Mouse (Mus musculus) right cerebral cortex, postnatal 14 days (tissue): Measurements from ENCODE around the gene Smtnl2.

Experiments
- DNase-seq: peaks from one replicate; pipeline ENCODE4 v3.0.0; 2022

Smtnl2 gene

DNA sequence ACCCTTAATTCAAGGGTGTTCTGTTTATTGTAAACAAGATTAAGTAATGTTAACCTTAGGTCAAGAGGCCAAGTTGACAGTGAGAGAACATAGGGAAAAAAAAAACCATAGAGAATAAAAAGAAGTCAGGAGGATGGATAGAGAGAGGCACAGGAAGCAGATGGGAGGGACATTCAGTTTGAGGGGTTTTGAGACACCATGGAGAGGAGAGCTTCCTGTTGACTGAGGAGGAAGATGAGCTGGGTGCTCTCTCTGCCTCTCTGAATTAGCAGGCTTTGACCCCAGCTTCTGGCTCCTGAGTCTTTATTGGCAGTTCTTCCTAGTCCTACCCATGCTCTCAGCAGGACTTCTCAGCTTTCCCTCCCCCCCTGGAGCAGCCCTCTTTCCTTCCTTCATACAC is 13.7 kb upstream of the Smtnl2 start:
- no peak for DNase-seq

- DNase-seq = no peak
Measured at GRCm38 (mm10) chr11:72423686-72424085, 12.2 kb upstream of the Smtnl2 start.

DNA sequence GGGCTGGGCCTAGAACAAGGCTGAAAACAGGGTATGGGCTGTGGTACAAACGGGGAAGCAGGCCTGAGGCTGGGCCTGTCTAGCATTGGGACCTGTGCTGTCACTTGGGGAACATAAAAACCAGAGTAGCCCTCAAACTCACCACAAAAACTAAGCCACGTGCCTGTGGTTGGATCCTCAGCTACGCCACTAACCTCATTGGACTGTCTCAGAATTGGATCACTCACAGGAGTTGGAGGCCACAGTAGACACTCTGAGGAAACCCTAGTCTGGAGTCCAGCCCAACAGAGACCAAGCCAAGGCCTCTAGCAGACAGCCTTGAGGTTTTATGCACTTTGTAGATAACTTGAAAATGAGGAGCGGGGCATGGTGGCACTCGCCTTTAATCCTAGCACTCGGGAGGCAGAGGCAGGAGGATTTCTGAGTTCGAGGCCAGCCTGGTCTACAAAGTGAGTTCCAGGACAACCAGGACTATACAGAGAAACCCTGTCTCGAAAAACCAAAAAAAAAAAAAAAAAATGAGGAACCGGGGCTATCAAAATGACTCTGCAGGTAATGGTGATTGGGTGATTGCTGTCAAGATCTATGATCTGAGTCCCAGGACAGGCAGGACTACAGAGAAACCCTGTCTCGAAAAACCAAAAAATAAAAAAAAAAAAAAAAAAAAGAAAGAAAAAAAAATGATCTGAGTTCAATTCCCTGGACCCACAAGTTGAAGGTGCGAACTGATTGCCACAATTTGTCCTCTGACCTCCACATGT is 10.2 kb upstream of the Smtnl2 start:
- DNase-seq = no peak

DNA sequence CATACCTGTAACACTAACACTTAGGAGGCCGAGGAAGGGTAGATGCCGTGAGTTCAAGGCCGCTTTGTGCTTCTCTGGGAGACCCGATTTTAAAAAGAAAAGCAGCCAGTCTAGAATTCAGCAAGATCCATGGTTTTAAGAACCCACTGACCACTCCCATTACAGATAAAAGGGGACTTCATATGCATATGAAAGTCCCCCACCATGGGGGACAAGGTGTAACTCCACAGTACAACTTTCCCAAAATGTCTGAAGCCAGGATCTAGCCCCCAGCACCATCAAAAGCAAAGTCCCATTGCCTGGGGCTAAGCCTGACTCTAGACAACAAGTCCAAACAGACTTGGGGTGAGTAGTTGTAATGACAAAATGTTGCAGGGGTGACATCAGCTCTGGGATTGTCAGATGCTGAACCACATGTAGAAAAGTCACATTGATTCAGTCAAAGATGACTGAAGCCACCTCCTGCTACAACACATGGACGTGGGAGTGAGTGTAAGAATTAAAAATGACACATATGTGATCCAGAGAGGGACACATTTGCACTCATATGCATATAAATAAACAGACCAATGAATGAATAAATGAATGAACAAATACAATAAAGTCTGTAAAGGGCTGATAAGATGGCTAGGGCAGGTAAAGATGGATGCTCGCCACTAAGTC is 9.1 kb upstream of the Smtnl2 start:
- no peak for DNase-seq

- no peak for DNase-seq
Measured at GRCm38 (mm10) chr11:72419006-72419405, 7.5 kb upstream of the Smtnl2 start.

DNA sequence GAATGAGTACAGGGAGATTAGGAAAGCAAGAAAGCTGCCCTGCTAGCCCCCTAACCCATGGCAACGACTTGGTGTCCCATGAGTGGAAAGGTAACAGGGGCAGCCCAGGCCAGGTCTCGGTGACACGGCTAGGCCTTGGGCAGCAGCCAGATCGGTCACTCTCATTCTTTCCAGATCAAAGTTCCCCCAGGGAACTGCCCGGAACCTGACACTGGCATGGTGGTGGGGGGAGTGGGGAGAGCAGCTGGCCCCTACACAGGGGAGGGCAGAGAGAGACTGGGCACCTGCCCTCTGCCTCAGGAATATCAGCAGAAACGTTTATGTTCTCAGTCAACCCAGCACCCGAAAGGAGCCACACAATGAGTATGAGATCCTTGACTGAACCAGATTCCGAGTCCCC is 6.7 kb upstream of the Smtnl2 start:
- DNase-seq = no peak

DNA sequence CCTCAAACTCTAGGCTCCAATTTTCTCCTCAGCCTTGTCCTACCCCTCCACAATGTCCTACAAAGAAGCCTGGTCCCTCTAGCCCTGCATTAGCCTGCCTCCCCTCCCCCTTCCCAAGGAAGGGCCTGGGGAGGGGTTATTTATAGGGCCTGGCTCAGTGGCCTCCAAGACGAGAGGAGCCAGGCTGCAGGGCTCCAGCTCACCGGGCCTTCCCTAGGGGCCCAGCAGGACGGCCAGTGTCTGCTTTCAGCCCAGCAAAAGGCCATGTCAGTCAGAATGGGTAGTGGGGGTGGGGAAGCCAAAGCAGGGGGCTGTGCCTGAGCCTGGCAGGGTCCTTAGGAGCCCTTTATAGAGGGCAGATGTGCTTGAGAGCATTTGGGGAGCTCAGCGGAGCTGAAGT is 5.9 kb upstream of the Smtnl2 start:
- DNase-seq = no peak

GRCm38 (mm10) chr11:72416666-72417065 is 5.2 kb upstream of the Smtnl2 start:
- no peak for DNase-seq

DNA sequence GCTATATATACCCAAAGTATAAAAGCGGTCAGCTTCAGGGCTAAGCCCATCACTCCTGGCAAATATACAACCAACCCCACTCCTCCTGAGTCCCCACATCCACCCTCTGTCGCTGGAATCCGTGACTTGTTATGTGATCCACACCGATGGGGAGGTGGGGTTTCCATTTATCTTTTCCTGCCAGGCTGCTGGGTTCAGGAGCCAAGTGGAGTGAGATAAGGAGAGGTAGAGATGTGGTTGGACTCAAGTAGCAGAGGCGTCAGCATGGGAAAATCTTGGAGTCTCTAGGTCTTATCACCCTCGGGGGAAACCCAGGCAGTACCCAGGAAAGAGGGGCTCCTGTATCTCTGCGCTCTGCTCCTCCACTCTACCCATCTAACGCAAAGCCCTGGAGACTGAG is 3.6 kb upstream of the Smtnl2 start:
- DNase-seq = no peak

- no peak for DNase-seq
Measured at GRCm38 (mm10) chr11:72413601-72414190, 2.2 kb upstream of the Smtnl2 start.

GRCm38 (mm10) chr11:72413016-72413415 is 1.5 kb upstream of the Smtnl2 start:
- no peak for DNase-seq

DNA sequence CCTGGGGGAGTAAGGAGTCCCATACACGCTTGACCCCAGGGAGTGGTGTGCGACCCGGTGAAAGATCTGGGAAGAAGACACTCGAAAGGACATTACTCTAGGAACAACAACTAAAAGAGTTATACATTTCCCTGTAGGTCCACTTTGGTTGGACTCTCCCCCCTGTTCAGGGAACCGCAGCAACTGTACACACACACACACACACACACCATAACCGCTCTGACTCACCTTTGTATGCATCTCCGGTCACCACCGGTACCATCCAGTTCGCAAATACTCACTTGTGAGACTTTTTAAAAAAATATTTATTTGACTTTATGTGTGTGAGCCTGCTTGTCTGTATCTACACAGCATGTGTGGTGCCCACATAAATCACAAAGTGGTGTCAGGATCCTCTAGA is 432 bp upstream of the Smtnl2 start:
- DNase-seq = no peak

DNA sequence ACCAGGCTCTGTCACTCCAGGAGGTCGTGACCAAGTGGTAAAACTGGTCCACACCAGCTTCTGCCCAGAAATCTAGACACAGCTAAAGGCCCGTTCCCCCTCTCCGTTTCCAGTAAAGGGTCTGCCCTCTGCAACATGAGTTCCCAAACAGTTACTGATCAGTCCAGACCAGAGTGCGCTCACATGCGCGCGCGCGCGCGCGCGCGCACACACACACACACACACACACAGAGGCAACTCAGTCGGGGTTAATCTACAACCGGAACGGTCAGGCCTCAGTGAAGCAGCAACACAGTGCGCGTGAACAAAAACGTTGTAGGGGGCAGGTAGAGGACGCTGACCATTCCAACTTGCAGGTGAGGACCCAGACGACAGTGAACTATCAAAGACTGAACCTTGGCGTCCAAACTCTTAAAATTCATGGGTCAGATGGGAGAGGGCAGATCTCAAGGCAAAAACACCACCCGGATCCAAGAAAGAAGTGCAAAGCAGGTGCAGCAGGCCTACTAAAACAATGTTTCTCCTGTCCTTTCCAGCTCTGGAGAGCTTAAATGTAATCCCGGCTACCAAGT is 906 bp downstream of the Smtnl2 start:
- DNase-seq = no peak

DNA sequence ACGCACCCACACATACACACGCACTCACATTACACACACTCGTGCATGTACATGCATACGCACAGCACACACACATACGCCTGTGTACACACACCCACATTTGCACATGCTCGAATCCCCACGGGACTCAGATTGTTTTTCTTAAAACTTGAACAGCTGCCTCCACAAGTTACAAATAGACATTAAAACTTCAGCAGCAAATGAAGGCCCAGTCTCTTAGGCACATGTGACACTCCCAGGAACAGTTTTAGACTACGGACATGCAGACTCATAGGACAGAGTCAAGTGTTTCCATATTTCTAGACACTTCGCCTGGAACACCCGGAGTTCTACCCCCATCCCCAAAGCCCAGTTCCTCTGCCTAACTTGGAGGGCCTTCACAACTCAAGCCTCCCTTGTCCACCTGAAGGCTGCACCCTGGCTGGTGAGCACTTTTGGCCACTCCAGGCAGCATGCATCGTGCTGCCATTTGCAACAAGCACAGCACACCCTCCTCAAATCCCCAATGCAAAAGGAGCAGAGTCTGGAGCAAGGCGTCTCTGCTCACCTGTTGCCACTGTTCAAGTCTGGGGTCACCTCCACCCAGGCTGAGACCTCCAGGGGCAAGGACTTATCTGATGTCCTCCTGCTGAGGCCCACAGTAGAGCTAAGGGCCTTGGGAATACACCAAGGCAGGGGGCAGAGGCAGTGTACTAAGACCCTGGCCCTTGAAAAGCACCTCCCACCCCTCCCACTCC is 1.7 kb downstream of the Smtnl2 start:
- no peak for DNase-seq

DNA sequence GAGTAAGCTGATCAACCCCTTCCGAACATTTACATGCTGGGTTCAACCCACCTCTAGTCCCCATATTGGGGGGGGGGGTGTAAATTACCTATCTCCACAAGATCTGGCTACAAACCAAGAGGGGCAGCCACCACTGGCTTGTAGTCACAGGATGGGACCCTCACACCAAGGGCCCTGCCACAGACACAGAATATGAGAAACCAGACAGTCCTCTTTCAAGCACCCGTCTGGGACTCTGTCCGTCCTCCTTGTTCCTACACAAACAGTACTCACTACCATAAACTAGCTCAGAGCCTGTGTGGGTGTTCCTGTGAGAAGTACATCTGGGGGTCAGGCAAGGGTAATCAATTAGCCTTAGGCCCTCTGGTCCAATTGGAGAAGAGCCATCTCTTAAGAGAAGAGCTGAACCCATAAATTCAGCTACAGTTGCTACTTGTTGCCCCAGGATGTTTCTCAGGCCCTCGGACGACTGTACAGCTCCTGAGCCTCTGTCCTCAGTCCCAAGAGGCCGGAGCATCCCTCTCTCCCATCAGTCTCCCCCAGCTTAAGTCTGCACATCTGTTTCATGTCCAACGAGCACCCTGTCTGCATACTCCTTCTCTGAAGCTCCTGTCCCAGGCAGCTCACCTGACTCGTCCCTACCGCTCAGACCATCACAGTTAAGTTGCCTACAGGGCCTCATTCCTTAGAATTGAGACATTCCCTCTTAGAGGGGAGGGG is 2.9 kb downstream of the Smtnl2 start:
- no peak for DNase-seq

- no peak for DNase-seq
Measured at GRCm38 (mm10) chr11:72407574-72407973, 3.9 kb downstream of the Smtnl2 start.

DNA sequence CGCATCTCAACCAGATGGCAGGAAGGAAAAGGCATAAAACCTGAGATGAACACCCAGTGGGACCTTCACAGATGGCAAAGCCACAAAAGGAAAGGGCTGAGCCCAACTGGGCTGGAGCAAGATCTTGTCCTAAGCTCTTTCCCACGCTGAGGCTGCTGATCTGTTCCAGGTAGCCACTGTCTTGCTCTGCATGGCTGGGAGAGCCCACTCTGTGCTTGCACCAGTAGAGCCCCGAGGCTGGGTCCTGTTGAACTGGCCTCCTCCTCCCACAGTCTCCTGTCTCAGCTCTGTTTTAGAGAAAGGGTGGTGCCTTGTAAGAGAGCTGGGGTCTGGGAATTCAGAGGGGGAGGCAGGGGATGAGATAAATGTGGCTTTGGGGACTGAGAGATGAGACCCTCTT is 4.4 kb downstream of the Smtnl2 start:
- DNase-seq = no peak

DNA sequence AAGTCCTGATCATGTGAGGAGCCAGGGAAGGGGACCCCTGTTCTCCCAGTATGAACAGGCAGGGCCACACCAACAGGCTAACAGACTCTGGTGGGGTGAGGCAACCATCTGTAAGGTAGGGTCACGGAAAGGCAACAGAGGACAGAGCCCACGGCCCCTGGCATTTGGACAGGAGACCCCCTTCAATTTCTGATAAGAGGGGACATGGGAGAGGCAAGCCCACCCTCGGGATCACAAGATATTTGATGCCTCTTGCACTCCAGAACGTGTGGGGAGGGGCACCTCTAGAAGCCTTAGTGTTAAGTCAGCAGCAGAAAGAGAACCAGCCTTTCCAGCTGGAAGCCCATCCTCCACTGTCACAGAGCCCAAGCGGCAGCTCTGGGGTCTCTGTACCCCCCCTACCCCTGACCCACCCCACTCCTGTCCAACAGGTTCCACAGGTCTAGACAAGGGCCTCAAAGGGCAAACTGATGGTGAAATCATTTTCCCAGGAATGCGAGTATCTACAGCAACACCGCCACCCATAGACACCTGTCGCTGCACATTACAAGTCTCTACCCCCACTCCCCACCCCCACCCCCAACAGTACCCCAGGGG is 5.3 kb downstream of the Smtnl2 start:
- DNase-seq = no peak

- DNase-seq = no peak
Measured at GRCm38 (mm10) chr11:72405532-72405931, 6.0 kb downstream of the Smtnl2 start.

GRCm38 (mm10) chr11:72402969-72403368 is 8.5 kb downstream of the Smtnl2 start:
- no peak for DNase-seq

DNA sequence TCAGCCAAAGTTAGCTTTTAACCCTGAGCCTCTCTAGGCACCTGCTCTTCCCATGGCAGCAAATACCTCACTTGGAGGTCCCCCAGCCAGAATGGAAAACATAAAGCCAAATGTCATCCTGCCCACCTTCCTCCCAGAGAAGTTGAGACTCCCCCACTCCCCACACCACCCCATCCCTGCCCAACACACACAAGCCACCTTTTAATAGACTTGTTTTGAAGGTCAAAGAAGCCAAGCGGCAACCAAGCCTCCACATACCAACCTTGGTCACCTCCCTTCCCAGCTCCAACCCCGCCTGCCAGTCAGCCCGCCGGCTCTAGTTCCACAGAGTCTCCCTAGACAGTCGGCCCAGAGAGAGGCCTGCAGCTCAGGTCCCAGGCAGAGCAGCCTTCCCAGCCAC is 9.5 kb downstream of the Smtnl2 start:
- DNase-seq = no peak

DNA sequence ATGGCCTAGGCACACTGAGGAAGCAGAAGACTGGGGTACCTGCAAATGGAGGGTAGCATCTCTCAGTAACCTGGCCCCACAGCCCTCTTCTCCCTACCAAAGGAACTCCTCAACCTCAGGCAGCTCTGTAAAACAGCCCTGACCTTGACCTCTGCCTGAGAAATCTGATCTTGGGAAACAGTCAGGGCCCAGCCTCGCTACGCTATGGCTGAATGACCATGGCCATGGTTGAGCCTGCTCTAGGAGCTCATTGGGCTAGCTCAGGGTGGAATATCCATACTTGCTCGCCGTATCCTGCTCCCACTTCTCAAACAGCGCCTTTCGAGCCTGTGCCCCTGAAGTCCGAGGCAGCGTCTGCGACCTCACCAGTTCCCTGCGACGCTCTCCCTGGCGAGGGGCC is 10.4 kb downstream of the Smtnl2 start:
- no peak for DNase-seq
